Mouse (Mus musculus): ENCODE measurements at regions not wholly inside any gene's neighbourhood (a gene's known extent, or its start where the extent isn't known, plus 50 kb on each side); places are given as distances from the start of the nearest gene placed in this dataset.
A peak's percentile ranks its signal among the peaks of the same experiment; 100 is the strongest.

DNA sequence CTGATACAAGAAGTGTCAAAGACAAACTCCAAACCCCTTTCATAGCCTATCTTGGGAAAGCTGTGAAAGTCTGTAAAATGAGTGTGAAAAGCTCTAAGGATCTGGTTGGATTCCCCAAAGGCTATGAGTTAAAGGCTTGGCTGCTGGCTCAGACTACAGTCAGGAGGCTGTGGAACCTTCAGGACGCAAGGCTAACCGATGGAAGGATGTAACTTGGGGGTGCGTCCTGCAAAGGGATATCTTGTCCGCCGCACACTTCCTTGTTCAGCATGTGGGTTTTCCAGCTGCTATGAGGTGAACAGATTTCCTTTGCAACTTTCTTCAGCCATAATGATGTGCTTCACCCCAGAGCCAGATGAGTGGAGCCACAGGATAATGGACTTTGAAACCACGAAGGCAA, 240.3 kb upstream of the Dusp10 start:
- H3K4me1 ChIP-seq (replicated peaks) = peaks cover 4% of the 10 kb centered on the region; the same call in 1 of the 2 replicates
- no peak for ATAC-seq
- no peak overlapping the region for H3K4me3 ChIP-seq (replicated peaks)
- WGBS = 92% methylated on average over 6 of the region's 6 CpGs
- H3K36me3 ChIP-seq = no peaks in the 10 kb centered on the region
- H3K4me2 ChIP-seq (replicated peaks) = no peak overlapping the region
- H3K9ac ChIP-seq (replicated peaks) = no peak overlapping the region
- no peak overlapping the region for H3K27ac ChIP-seq
- H3K27me3 ChIP-seq = no peaks in the 10 kb centered on the region
- H3K9me3 ChIP-seq = no peaks in the 10 kb centered on the region

- Histone ChIP-seq H3K9me3 (no peaks in the 10 kb centered on the region), H3K9ac (replicated peaks) (no peak overlapping the region), H3K36me3 (no peaks in the 10 kb centered on the region), H3K4me1 (replicated peaks) (peaks cover 8% of the 10 kb centered on the region), H3K4me3 (replicated peaks) (no peak overlapping the region), H3K4me2 (replicated peaks) (no peak overlapping the region), H3K27me3 (no peaks in the 10 kb centered on the region), H3K27ac (no peak overlapping the region)
- 89% methylated on average over 9 of the region's 9 CpGs for WGBS
- no peak for ATAC-seq
Measured at GRCm38 (mm10) chr1:183780180-183780579, 232.9 kb upstream of the Dusp10 start.

GRCm38 (mm10) chr1:183780779-183781178, 232.3 kb upstream of the Dusp10 start:
- Histone ChIP-seq H3K4me3 (replicated peaks) (no peak overlapping the region), H3K4me2 (replicated peaks) (no peak overlapping the region), H3K9me3 (no peaks in the 10 kb centered on the region), H3K9ac (replicated peaks) (no peak overlapping the region), H3K36me3 (no peaks in the 10 kb centered on the region), H3K27me3 (no peaks in the 10 kb centered on the region), H3K27ac (no peak overlapping the region), H3K4me1 (replicated peaks) (peaks cover 8% of the 10 kb centered on the region)
- 41% methylated on average over 4 of the region's 4 CpGs for WGBS
- peak; percentile 53; the same call in 1 of the 2 replicates for ATAC-seq

DNA sequence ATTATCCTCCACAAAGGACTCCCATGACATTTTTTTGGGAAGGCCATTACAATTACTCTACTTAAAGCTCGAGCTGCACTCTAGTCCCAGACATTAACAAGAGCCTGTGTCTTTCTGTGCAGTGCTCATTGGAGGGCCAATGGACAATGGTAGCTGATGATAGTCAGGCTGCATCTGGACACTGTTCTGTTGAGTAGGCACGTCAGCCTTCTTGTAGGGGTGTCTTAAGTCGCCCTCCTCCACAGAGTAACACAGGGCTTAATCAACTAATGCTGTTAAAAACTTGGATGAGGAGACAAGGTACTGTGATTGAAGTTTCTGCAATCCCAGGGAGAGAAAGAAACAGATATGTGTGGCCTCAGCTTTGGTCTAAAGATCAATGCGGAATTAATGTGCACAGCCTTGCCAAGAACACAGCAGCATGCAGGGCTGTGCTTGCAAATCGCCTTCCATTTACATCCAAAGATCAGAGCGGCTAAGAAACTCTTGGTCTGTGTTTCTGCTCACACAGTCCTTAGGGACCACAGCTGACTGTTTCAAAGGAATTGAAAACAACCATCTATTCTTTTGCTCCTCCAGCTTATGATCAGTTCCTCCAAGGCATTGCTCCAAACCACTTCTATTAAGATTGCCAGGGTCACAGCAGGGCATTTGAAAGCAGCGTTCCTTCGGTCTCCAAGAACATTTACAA, 229.5 kb upstream of the Dusp10 start:
- WGBS = 59% methylated on average over 8 of the region's 8 CpGs
- H3K9ac ChIP-seq (replicated peaks) = no peak overlapping the region
- no peaks in the 10 kb centered on the region for H3K9me3 ChIP-seq
- peak overlapping the region; percentile 36; the same call in 1 of the 2 replicates for H3K27ac ChIP-seq
- peaks cover 8% of the 10 kb centered on the region for H3K4me1 ChIP-seq (replicated peaks)
- peak; percentile 67 for ATAC-seq
- H3K36me3 ChIP-seq = no peaks in the 10 kb centered on the region
- H3K27me3 ChIP-seq = no peaks in the 10 kb centered on the region
- no peak overlapping the region for H3K4me3 ChIP-seq (replicated peaks)
- H3K4me2 ChIP-seq (replicated peaks) = no peak overlapping the region

- ATAC-seq = no peak
- Histone ChIP-seq H3K27me3 (no peaks in the 10 kb centered on the region), H3K4me1 (replicated peaks) (no peaks in the 10 kb centered on the region), H3K9me3 (0 out of 2 replicates have a peak, but pooled peaks cover 2% of the 10 kb centered on the region), H3K4me3 (replicated peaks) (no peak overlapping the region), H3K27ac (no peak overlapping the region), H3K36me3 (no peaks in the 10 kb centered on the region), H3K4me2 (replicated peaks) (no peak overlapping the region), H3K9ac (replicated peaks) (no peak overlapping the region)
- WGBS = 80% methylated on average over 7 of the region's 7 CpGs
Measured at GRCm38 (mm10) chr1:183792230-183792813, 220.8 kb upstream of the Dusp10 start.

DNA sequence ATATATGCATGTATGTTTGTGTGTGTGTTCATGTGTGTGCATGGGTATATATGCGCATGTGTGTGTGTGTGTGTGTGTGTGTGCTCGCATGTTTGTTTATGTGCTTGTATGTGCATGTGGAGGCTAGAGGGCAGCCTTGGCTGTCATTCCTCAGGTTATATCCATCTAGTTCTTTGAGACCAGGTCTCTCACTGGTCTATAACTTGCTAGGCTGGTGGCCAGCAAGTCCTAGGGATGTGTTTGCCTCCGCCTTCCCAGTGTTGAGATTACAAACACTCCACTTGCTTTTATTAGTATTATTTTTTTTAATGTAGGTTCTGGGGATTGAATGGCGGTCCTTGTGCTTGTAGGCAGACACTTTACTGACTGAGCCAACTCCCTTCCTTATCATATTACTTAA, 219.8 kb upstream of the Dusp10 start:
- 0 out of 2 replicates have a peak, but pooled peaks cover 3% of the 10 kb centered on the region for H3K9me3 ChIP-seq
- ATAC-seq = no peak
- no peaks in the 10 kb centered on the region for H3K36me3 ChIP-seq
- WGBS = 92% methylated on average over 4 of the region's 4 CpGs
- no peak overlapping the region for H3K9ac ChIP-seq (replicated peaks)
- no peaks in the 10 kb centered on the region for H3K27me3 ChIP-seq
- H3K27ac ChIP-seq = no peak overlapping the region
- no peak overlapping the region for H3K4me3 ChIP-seq (replicated peaks)
- 0 out of 2 replicates have a peak, but pooled peaks cover under 1% of the 10 kb centered on the region for H3K4me1 ChIP-seq (replicated peaks)
- no peak overlapping the region for H3K4me2 ChIP-seq (replicated peaks)

DNA sequence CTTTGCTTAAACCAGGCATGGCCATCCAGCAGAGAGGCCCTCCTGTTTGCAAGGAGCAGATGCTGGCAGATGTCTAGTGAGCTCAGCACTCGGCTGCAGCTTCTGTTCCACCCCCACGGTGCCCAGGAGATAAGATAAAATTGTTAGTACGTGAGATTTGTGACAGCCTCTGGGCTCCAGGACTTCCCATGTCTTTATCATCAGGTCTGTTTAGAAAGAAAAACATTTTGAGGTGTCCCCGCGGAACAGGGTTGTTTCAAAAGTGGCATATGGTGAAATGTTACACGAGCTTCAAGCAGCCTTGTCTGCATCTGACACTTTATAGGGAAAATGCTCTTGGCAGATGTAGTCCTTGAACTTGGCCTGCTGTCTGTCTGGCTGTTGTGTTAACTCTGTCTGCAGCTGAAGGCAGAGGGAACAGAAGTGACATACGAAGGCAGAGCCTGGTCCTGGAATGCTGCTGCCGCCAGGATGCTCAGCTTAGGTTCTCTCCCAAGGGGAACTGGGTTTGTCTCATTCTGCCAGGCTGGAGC, 219.1 kb upstream of the Dusp10 start:
- no peak overlapping the region for H3K27ac ChIP-seq
- ATAC-seq = no peak
- no peak overlapping the region for H3K4me3 ChIP-seq (replicated peaks)
- no peaks in the 10 kb centered on the region for H3K27me3 ChIP-seq
- no peak overlapping the region for H3K9ac ChIP-seq (replicated peaks)
- no peaks in the 10 kb centered on the region for H3K36me3 ChIP-seq
- 0 out of 2 replicates have a peak, but pooled peaks cover 3% of the 10 kb centered on the region for H3K9me3 ChIP-seq
- WGBS = 62% methylated on average over 8 of the region's 8 CpGs
- peaks cover 4% of the 10 kb centered on the region; the same call in 1 of the 2 replicates for H3K4me1 ChIP-seq (replicated peaks)
- H3K4me2 ChIP-seq (replicated peaks) = no peak overlapping the region

- Histone ChIP-seq H3K9ac (replicated peaks) (no peak overlapping the region), H3K27me3 (no peaks in the 10 kb centered on the region), H3K4me1 (replicated peaks) (peaks cover 4% of the 10 kb centered on the region; the same call in 1 of the 2 replicates), H3K4me2 (replicated peaks) (no peak overlapping the region), H3K9me3 (0 out of 2 replicates have a peak, but pooled peaks cover under 1% of the 10 kb centered on the region), H3K27ac (no peak overlapping the region), H3K4me3 (replicated peaks) (no peak overlapping the region), H3K36me3 (no peaks in the 10 kb centered on the region)
- 90% methylated on average over 4 of the region's 4 CpGs for WGBS
- ATAC-seq = no peak
Measured at GRCm38 (mm10) chr1:183802351-183802750, 210.8 kb upstream of the Dusp10 start.

DNA sequence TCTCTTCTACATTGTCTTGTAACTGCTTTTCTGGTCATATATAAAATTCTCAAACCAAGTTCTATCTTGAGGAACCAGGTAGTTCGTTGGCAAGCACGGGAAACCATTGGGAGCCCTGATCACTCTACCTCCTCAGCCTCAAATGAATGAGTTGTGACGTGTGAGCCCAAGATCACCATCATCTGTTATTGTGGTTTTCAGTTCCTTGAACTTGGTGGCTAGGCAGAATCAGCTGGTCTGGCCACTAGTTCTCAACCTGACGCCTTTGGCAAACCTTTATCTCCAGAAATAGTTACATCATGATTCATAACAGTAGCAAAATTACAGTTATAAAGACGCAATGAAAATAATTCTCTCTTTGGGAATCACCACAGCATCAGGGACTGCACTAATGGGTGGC, 209.7 kb upstream of the Dusp10 start:
- 88% methylated on average over 5 of the region's 5 CpGs for WGBS
- no peak overlapping the region for H3K9ac ChIP-seq (replicated peaks)
- no peak overlapping the region for H3K27ac ChIP-seq
- no peak overlapping the region for H3K4me3 ChIP-seq (replicated peaks)
- no peak overlapping the region for H3K4me2 ChIP-seq (replicated peaks)
- no peaks in the 10 kb centered on the region for H3K27me3 ChIP-seq
- peaks cover 3% of the 10 kb centered on the region; the same call in 1 of the 2 replicates for H3K4me1 ChIP-seq (replicated peaks)
- no peak for ATAC-seq
- no peaks in the 10 kb centered on the region for H3K9me3 ChIP-seq
- H3K36me3 ChIP-seq = no peaks in the 10 kb centered on the region

DNA sequence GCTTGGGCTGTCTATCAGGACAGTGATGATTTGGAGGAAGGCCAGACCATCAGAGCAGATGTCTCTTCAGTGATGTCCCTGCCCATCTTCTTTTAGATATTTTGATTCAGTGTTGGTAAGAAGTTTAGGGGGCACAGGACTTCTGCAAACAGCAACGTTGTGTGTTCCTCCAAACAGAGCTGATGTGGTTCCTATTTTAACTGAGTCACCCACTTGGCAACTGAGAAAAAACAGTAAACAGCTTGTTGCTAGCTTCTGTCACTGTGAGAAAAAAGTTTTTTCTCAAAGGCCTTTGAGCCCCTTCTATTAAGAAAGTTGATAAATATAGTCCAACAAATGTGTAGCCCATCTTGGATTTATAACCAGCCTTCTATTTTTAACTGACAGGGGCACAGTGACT, 209.3 kb upstream of the Dusp10 start:
- ATAC-seq = no peak
- H3K4me3 ChIP-seq (replicated peaks) = no peak overlapping the region
- WGBS = 88% methylated on average over 1 of the region's 1 CpGs
- no peaks in the 10 kb centered on the region for H3K36me3 ChIP-seq
- no peak overlapping the region for H3K27ac ChIP-seq
- no peak overlapping the region for H3K9ac ChIP-seq (replicated peaks)
- no peaks in the 10 kb centered on the region for H3K27me3 ChIP-seq
- no peak overlapping the region for H3K4me2 ChIP-seq (replicated peaks)
- H3K9me3 ChIP-seq = no peaks in the 10 kb centered on the region
- H3K4me1 ChIP-seq (replicated peaks) = no peaks in the 10 kb centered on the region

DNA sequence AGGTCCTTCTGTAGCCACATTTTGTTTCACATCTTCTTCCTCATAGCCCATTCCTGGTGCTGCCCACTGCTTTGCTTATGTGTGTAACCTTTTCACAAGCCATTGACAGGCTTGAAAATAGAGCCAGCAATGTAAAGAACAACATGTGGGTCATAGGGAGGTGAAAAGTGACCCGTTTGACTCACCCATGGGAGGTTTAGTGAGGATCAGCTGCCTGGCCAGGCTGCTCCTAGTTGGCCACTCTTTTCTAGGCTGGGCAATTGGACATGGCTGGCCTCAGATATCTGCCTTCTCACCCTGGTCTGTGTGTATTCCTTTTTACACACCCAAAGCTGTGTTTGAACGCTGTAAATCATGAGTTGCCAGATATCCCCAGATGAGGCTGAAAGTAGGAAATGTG, 208.8 kb upstream of the Dusp10 start:
- WGBS = 84% methylated on average over 2 of the region's 2 CpGs
- Histone ChIP-seq H3K4me2 (replicated peaks) (no peak overlapping the region), H3K9ac (replicated peaks) (no peak overlapping the region), H3K4me3 (replicated peaks) (no peak overlapping the region), H3K4me1 (replicated peaks) (no peaks in the 10 kb centered on the region), H3K9me3 (no peaks in the 10 kb centered on the region), H3K27me3 (no peaks in the 10 kb centered on the region), H3K36me3 (no peaks in the 10 kb centered on the region), H3K27ac (no peak overlapping the region)
- no peak for ATAC-seq

DNA sequence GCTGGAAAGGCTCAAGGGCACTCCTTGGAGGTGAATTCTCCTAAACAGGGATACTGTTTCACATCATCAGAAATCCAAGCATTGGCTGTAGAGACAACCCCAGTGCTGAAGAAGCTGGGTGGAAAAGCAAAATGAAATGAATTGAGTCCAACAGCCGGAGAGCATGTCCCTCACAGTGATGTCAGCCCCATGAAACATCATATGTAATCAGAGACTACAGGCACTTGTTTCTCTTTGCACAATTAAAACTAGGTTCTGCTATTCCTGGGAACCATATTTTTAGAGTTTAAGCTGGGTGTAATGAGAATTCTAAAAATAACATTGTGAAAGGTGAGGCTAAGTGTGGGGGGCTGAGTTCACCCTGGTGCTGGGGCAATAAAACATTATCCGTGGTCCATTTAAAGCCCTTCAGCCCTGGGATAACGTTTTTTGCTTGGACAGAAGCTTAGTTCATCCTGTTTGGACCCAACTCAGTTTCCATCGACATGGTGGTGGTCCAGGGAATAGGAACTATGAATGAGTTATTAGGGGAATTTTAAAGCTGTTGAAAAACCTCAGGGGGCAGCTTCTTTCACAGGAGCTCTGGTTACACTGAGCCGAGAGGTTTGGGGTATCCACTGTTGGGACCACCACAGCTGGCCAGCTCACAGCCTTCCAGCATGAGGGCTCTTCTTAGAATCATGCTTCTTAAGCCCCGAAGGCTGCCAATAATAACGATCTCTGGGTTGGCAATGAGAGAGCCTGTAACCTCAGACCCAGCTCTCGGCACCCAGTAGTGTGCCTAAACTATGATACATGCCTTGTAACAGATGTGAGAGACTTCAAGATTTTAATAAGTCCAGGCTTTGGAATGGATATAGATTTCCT, 206.0 kb upstream of the Dusp10 start:
- 82% methylated on average over 8 of the region's 8 CpGs for WGBS
- Histone ChIP-seq H3K4me1 (replicated peaks) (no peaks in the 10 kb centered on the region), H3K27ac (no peak overlapping the region), H3K36me3 (no peaks in the 10 kb centered on the region), H3K9ac (replicated peaks) (no peak overlapping the region), H3K4me3 (replicated peaks) (no peak overlapping the region), H3K27me3 (no peaks in the 10 kb centered on the region), H3K9me3 (no peaks in the 10 kb centered on the region), H3K4me2 (replicated peaks) (no peak overlapping the region)
- ATAC-seq = no peak
